Mouse (Mus musculus) cortical plate, adult 2 months (tissue): ENCODE results near the gene Urad. TPM values are rescaled to one million over a fixed set of nuclear protein-coding genes. Genes with fewer than 3 reads are reported as not detected.

Source experiments
- H3K27ac ChIP-seq: fragments of 200-500 bp; 2 replicates; pipeline ENCODE4 v1.5.1; 2012; ENCODE audit warnings: low read length, control low read depth, inconsistent platforms; ENCODE audit not compliant: insufficient read depth
- H3K4me1 ChIP-seq: fragments of 200-500 bp; 2 replicates; pipeline ENCODE4 v1.6.1; 2011; ENCODE audit warnings: low read length; ENCODE audit not compliant: control insufficient read depth, insufficient read depth
- H3K4me3 ChIP-seq: fragments of 200-500 bp; 2 replicates; pipeline ENCODE4 v1.5.1; 2011; ENCODE audit warnings: mild to moderate bottlenecking, low read length, control low read depth; ENCODE audit not compliant: insufficient read depth
- CTCF ChIP-seq: fragments of 200-500 bp; IDR thresholded peaks from 2 replicates; pipeline ENCODE4 v1.5.1; 2011; ENCODE audit warnings: mild to moderate bottlenecking, control low read depth, low read length; ENCODE audit not compliant: insufficient read depth; ENCODE audit errors: extremely low read depth
- POLR2A ChIP-seq: fragments of 200-500 bp; IDR thresholded peaks from 2 replicates; pipeline ENCODE4 v1.6.1; 2011; ENCODE audit warnings: mild to moderate bottlenecking, low read length, control low read depth; ENCODE audit not compliant: insufficient read depth; ENCODE audit errors: extremely low read depth
- polyA plus RNA-seq: library from polyadenylated mRNA; depleted of rRNA; stranded (reverse); fragments of >200 nt; gene quantifications from 2 replicates; pipeline ENCODE4 v1.2.3, GENCODE M21; 2012

Urad gene
- polyA plus RNA-seq, 1 experiment: not detected

GRCm38 (mm10) chr5:147292506-147293120 is 29.6 kb downstream of the Urad start:
- Histone ChIP-seq H3K4me1 (no peaks in the 10 kb centered on the region), H3K4me3 (no peak overlapping the region), H3K27ac (no peak overlapping the region)
- TF ChIP-seq CTCF (no peak), POLR2A (no peak)

DNA sequence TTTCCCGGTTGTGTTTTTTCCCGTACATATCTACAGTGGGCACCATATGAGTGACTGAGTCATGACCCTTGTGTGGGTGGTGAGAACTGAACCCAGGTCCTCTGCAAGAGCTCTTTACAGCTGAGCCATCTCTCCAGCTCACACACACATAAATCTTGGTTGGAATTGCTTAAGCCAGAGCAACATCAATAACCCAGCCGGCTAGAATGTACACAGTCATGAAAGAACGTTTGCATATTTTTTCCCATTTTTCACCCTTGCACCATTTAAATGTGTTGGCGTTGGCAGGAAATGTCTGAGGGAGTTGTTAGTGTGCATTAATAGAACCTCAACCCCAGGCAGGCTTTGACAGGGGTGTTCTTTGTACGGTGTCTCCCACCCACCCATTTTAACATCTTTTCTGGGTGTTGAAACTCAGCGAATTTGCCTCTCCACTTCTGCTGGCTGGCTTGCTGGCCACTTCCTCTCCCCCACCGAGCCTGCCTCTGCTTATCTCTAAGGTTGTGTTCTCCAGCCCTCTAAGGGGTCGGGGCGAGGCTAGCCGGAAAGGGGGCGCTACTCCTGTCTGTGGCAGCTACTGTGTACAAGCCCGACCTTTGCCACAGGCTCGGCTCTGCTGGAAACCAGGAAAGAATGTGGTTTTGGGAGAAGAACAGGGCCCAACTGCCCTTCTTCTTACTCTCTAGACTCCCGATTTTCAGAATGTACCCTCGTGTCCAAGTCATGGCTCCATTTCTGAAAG is 30.3 kb downstream of the Urad start:
- TF ChIP-seq POLR2A (no peak), CTCF (no peak)
- no peaks in the 10 kb centered on the region for H3K4me1 ChIP-seq
- H3K27ac ChIP-seq: no peak overlapping the region
- H3K4me3 ChIP-seq: no peak overlapping the region

DNA sequence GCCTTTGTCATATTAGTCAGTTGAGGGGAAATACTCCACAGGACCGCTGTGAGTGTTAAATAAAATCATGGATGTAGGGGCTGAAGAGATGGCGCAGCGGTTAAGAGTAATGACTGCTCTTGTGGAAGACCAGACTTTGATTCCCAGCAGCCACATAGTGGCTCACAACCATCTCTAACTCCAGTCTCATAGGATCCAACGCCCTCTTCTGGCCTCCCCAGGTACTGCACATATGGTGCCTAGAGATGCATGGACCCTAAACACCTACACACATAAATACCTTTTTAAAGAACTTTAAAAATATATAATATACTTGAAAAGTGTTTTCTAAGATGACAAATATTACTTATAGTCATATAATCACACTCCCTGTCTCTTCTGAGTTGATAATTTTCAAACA is 37.9 kb downstream of the Urad start:
- Histone ChIP-seq H3K4me3 (no peak overlapping the region), H3K4me1 (no peaks in the 10 kb centered on the region), H3K27ac (no peak overlapping the region)
- no peak for TF ChIP-seq POLR2A
- no peak for TF ChIP-seq CTCF

DNA sequence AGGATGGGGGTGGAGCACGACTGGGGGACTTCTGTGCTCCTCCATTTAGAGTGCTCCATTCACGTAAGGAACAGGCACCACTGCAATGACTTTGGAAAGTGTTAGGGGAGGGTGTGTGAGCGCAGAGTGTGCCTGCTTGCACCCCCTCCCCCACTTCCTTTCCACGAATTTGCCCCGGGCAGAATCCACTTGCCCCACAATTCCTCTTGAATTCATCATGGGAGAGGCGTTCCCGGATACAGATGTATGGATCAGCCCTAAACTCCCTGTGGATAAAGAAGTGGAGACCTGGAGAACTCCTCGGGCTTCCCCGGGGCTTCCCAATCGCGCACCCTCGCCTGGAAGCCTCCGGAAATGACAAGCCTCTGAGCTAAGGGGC is 44.7 kb downstream of the Urad start:
- TF ChIP-seq POLR2A (no peak), CTCF (no peak)
- no peak overlapping the region for H3K27ac ChIP-seq
- no peaks in the 10 kb centered on the region for H3K4me1 ChIP-seq
- H3K4me3 ChIP-seq: no peak overlapping the region

GRCm38 (mm10) chr5:147276701-147277546 is 45.3 kb downstream of the Urad start:
- Histone ChIP-seq H3K4me1 (no peaks in the 10 kb centered on the region), H3K27ac (no peak overlapping the region), H3K4me3 (no peak overlapping the region)
- TF ChIP-seq CTCF (no peak), POLR2A (no peak)

- H3K4me1 ChIP-seq: no peaks in the 10 kb centered on the region
- no peak overlapping the region for H3K4me3 ChIP-seq
- TF ChIP-seq POLR2A (no peak), CTCF (no peak)
- H3K27ac ChIP-seq: no peak overlapping the region
These were observed 46.5 kb downstream of the Urad start for GRCm38 (mm10) chr5:147275761-147276160.

GRCm38 (mm10) chr5:147274174-147275141 is 47.8 kb downstream of the Urad start:
- TF ChIP-seq POLR2A: no peak
- no peak for TF ChIP-seq CTCF
- H3K4me3 ChIP-seq: no peak overlapping the region

GRCm38 (mm10) chr5:147272808-147273345 is 49.4 kb downstream of the Urad start:
- TF ChIP-seq POLR2A (no peak), CTCF (no peak)
- Histone ChIP-seq H3K4me1 (no peaks in the 10 kb centered on the region), H3K4me3 (no peak overlapping the region), H3K27ac (no peak overlapping the region)

More at GRCm38 (mm10) chr5:147274174-147275141, 47.8 kb downstream of the Urad start:
- Histone ChIP-seq H3K4me1 (no peaks in the 10 kb centered on the region), H3K27ac (no peak overlapping the region)
